Mouse (Mus musculus): ENCODE measurements at regions not wholly inside any gene's neighbourhood (a gene's known extent, or its start where the extent isn't known, plus 50 kb on each side); places are given as distances from the start of the nearest gene placed in this dataset.

DNA sequence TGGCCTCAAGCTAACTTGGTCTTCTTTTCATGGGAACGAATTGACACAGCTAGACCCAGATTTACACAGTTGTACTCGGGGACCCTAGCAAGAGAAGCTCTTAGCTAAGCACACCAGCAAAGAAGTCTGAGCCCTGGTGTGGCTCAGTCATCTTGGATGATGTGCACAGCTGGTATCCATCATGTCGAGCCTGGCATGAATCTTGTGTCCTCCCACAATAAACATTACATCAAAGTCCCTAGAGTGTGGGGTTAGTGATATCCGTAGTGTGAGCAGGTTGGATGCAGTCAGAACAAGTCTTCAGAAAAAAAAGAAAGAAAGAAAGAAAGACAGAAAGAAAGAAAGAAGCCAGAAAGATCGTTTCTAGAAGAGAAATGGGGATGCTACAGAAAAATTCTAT lies 52.1 kb upstream of the Hmcn1 start:
- DNase-seq, result no peak

GRCm38 (mm10) chr1:151046626-151047025 lies 53.4 kb upstream of the Hmcn1 start:
- DNase-seq, result peak in 1 of 2 experiments; percentile 54

DNA sequence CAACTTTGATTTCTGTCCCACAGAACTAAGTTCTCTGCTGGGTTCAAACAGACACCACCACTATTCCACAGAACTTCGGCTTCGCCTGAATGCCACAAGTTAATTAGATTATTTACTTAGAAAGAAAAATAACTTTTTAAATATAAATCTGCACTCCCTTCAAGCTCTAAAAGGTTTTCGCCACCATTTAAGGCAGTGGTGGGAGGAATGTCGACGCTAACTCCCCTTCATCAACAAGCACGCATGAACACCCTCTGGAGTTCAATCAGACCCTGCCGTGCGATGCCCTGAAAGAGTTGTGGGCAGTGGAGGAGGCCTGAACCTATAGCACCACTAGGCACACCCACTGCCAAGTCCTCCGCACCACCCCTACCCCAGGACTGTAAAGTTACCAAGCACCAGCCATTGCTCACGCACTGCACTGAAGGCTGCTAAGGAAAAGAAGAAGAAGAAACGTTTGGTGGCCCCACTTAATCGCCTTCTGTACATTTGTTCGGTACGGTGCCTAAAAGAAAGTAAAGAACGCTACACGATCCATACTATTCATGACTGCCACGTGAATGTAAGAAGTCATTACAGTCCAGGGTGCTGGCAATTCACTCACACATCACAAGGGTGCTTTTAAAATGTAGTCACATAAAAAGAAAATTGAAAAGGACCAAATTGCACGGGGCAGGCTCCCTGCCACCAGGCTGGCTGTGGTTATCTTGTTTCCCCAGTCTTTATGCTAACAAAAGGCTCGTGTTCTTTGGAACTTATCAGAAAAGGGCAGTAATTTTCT lies 56.7 kb upstream of the Hmcn1 start:
- no peak for DNase-seq

GRCm38 (mm10) chr1:151050507-151050816 lies 57.2 kb upstream of the Hmcn1 start:
- no peak for DNase-seq

DNA sequence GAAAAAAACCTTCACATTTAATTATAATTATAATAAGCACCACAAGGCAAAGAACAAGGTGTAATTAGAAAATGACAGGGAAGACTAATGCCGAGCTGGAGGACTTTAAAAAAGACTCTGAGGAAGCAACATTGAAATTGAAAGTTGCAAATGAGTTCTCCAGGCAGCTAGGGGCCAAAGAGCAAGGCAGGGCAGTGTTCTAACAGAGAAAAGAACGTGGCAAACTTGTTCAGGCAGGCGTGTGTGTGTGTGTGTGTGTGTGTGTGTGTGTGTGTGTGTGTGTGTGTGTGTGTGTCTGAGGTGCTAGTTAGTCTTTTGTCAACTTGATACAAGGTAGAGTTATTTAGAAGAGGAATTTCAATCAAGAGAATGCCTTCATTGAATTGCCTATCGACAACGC lies 60.0 kb upstream of the Hmcn1 start:
- DNase-seq, result peak; percentile 63 to 64

GRCm38 (mm10) chr1:151055396-151055795 lies 62.2 kb upstream of the Hmcn1 start:
- DNase-seq, result no peak

DNA sequence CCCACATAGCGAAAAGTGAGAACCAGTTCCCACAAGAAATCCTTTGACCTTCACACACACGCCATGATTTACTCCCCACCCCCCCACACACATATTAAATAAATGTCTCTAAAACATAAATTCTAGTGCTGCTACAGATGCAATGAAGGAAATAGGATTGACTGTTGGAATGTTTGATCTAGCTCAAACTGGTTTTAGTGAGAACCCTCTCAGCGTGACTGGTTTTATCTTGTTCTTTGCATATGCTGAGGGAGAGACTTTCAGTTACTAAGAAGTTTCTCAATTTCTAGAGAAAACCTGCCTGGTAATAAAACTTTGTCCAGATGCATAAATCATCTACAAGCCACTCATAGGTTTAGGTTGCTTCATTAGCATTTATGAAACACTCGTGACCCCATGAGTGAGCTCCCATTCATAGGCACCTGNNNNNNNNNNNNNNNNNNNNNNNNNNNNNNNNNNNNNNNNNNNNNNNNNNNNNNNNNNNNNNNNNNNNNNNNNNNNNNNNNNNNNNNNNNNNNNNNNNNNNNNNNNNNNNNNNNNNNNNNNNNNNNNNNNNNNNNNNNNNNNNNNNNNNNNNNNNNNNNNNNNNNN lies 66.4 kb upstream of the Hmcn1 start:
- DNase-seq, result peak; percentile 36 to 57

- DNase-seq, result peak; percentile 41 to 45
These were observed 71.9 kb upstream of the Hmcn1 start for GRCm38 (mm10) chr1:151065090-151065567.

DNA sequence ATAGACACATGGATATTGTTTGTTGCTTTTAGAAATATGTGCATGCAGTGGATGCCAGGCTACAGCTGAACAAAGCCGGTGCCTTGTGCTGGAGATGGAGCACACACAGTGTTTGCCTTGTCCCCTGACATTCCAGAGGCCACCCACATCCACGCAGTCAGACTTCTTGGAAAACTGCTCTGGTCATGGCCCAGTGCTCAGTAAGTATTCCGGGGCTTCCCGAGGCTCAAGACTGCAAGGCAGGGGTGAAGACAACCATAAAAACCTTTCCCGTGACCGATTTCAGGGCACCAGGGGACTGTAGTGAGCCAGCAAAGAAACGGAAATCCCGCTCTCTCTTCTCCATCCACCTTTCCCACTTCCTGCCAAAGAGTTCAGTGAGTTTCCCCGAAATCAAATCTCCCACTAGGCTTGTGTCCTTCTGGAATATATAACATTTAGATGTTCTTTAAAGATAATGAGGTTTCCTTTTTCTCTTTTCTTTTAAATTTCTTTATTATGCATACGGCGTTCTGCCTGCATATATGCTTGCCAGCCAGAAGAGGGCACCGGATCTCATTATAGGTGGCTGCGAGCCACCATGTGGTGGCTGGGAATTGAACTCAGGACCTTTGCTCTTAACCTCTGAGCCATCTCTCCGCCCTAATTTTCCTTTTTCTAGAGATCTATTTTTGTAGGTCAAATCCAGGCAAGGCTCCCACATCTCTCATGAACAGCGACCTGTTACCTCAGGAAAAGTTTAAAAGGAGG lies 73.3 kb upstream of the Hmcn1 start:
- peak; percentile 69 to 77 for DNase-seq

DNA sequence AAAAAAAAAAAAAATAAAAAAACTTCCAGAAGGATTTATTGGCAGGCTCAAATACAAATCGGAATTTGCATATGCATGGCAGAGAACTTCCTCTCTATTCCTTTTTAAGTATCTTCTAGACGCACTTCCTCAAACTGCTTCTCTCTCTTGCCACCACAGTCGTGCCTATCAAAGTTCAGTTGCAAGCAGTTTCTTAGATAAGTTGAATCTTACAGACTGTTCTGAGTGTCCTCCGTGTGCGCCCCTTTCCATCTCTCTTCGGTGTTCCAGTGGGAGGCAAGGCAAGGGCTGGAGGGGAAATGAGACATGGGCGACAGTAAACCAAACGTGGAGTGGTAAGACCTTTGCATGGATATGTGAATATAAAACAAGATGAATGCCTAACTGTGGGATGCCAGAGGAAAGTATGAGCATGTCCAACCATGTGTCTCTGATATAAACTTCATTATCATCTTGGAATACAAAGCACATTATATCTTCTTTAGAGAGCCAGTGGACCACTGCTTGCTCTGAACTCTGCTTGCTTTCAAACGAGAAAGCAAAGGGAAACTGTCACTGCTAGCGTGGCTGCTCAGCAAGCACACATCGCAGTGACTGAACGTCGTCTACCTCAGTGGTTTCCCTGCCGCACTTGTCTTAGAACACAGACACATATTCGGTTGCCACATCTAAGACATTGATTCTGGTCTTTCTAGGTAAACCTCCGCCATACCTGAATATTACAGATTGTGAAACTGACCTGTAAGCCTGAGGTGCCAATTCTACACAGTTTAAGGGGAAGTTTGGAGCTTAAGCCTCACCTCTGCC lies 81.5 kb upstream of the Hmcn1 start:
- no peak for DNase-seq

- DNase-seq, result no peak
These were observed 82.3 kb upstream of the Hmcn1 start for GRCm38 (mm10) chr1:151075541-151075940.

DNA sequence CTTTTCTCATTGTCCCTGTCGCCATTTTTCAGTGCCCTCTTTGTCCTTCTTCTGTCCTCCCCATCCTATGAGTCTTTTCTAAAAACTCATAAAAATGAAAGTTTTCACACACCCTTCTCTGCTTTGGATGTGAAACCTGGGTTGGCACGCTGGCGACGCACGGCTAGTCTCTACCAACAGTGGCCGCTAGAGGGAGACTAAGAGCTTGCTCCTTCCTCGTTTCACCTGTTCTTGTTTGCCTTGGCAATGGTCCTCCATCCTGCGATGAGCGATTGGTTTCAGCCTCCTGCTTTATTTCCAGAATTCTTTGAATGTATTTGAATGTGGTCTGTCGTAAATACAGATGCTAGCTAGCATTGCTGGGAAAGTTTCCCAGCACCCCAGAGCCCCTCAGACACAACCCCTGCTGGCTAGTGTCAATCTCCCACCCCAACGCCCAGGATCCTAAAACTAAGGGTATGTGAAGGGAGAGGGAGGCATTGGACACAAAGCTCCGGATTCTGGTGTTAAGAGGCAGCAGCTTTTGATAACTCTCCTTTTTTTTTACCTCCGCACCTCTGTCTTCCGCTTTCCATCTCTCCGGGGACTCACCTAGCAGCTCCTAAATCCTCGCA lies 85.8 kb upstream of the Hmcn1 start:
- DNase-seq, result peak; percentile 85 to 93

- no peak for DNase-seq
These were observed 86.6 kb upstream of the Hmcn1 start for GRCm38 (mm10) chr1:151079614-151080360.

- DNase-seq, result peak; percentile 62 to 71
These were observed 87.3 kb upstream of the Hmcn1 start for GRCm38 (mm10) chr1:151080510-151080980.

DNA sequence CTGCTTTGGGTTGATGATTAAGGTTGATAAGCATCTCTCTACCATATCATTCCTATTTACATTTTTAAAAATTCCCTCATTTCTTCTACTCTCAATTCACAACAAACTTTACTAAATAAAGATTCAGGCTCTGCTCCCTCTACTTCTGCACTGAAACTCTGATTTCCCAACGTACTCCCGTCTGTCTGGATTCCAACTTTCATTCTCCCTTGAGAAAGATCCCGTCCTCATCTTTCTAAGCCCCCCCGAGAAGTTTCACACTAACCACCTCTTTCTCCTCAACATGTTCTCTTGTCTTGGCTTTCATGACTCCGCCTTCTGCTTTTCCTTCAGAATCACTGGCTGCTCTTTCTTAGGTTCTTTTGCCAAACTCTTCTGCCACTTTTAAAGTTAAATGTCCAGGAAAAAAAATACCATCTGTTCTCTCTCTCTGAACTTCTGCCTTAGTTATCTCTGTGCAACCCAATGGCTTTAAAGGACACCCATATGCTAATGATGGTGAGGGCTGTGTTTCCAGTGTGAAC lies 89.3 kb upstream of the Hmcn1 start:
- DNase-seq, result no peak

DNA sequence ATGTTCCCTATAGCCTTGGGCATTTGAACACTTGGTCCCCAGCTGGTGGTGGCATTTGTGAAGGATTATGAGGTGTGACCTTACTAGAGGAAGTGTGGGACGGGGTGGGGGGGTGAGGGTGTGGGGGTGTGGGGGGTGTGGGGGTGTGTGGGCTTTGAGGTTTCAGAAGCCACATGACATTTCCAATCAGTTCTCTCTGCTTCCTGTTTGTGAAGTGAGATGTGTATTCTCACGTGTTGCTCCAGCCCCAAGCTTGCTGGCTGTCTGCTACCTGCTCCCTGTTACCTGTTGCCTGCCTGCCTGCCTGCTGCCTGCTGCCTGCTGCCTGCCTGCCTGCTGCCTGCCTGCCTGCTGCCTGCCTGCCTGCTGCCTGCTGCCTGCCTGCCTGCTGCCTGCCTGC lies 90.6 kb upstream of the Hmcn1 start:
- no peak for DNase-seq

GRCm38 (mm10) chr1:151086111-151086859 lies 93.0 kb upstream of the Hmcn1 start:
- no peak for DNase-seq

- DNase-seq, result no peak
These were observed 94.0 kb upstream of the Hmcn1 start for GRCm38 (mm10) chr1:151087151-151087660.

DNA sequence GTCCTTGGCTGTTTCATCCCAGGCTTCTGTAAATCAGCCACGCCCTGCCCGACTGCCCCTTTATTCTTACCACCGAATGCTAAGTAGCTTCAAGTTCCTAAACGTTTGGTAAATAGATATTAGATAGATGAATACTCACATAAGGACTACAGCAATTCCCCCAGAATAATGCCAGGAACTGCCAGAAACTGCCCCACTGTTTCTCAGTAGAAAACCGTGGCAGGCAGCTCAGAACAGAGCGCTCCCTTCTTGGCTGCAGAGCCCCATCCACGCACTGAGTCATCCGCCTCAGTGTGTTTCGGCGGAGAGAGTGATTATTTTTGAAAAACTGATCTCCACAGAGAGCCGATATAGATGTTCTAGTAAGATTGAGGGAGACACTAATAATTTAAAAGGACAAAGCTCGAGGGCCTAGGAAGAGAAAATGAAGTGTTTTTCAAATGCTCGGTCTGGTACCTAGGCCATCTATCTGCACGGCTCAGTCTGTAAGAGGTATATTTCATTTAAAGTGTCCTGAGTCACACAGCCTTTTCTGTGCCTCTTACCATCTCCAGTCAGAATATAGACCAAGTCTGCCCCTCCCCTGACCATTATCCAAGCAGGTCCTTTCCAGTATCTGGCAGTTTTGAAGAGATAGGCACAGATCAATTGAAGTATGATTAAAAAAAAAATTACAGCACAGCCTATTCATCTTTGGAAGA lies 94.4 kb upstream of the Gm47985 start:
- DNase-seq, result no peak
